Mouse (Mus musculus): ENCODE data around the gene Igfbp5. TPM values are rescaled to one million over a fixed set of nuclear protein-coding genes. Genes with fewer than 3 reads are reported as not detected.

Gene Igfbp5
- polyA plus RNA-seq, 1 experiment: 0.04 TPM

DNA sequence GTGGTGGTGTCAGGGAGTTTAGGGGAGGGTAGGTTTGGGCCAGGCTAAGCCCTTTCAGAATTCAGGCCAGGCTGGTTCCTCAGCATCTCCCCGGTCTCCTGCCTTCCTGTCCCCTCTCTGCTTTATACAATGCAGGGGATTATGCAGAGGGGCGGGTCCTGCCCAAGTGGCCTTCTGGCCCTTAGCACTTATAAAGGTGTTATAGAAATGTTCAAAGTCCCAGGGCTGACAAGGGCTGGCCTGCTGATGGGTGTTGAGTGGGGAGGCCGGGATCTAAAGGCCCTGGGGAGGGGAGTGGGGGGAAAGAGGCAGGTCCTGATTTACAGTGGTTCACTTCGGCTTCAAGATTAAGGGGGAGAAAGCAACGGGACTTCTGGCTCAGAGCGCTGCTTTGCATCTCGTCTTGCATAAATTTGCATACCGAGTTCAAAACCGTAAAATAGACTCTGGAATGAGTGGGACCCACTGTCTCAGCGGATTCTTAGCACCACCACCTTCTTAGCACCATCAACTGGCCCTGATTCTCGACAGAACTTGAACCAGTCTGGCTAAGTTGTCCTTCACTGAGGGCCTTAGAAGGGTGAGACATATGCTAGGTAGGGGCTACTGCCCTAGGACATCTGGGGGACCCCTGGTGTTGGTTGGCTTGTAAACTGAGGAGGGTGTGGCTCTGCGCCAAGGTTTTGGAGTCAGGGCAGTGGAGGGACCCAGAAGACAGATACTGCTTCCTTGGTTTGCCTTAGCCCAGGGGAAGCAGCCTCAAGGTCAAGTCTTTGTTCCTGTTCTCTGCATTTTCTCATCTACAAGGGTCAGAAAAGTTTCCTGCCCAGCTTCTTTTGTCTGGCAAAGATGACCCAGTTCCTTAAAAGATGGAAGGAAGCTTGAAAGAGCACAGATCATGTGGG lies 47.0 kb downstream of the Igfbp5 start:
- TF ChIP-seq GATA1 (IDR thresholded peaks at IDR 0.05; ENCODE audit: borderline replicate concordance, low read length) (no peak), FLI1 (IDR thresholded peaks at IDR 0.05; ENCODE audit: low read length) (no peak)
- H3K4me1 ChIP-seq: peaks cover 6% of the 10 kb centered on the region; the same call in 1 of the 2 replicates

GRCm38 (mm10) chr1:72826931-72827330 lies 47.8 kb downstream of the Igfbp5 start:
- Histone ChIP-seq H3K4me3 (replicated peaks) (no peak overlapping the region), H3K4me1 (peaks cover 6% of the 10 kb centered on the region; the same call in 1 of the 2 replicates), H3K9me3 (0 out of 2 replicates have a peak, but pooled peaks cover 4% of the 10 kb centered on the region), H3K27me3 (replicated peaks) (peaks cover 57% of the 10 kb centered on the region), H3K36me3 (replicated peaks; ENCODE audit: low read length) (no peaks in the 10 kb centered on the region)
- no peak for TF ChIP-seq FLI1 (IDR thresholded peaks at IDR 0.05; ENCODE audit: low read length)
- TF ChIP-seq GATA1 (IDR thresholded peaks at IDR 0.05; ENCODE audit: borderline replicate concordance, low read length): no peak

More for the DNA sequence above, 47.0 kb downstream of the Igfbp5 start:
- 0 out of 2 replicates have a peak, but pooled peaks cover 2% of the 10 kb centered on the region for H3K9me3 ChIP-seq
- H3K4me3 ChIP-seq (replicated peaks): no peak overlapping the region
- peaks cover 55% of the 10 kb centered on the region for H3K27me3 ChIP-seq (replicated peaks)
- no peaks in the 10 kb centered on the region for H3K36me3 ChIP-seq (replicated peaks; ENCODE audit: low read length)

- TF ChIP-seq FLI1 (IDR thresholded peaks at IDR 0.05; ENCODE audit: low read length) (no peak), GATA1 (IDR thresholded peaks at IDR 0.05; ENCODE audit: borderline replicate concordance, low read length) (no peak)
- peaks cover 59% of the 10 kb centered on the region for H3K27me3 ChIP-seq (replicated peaks)
- H3K4me3 ChIP-seq (replicated peaks): no peak overlapping the region
- H3K36me3 ChIP-seq (replicated peaks; ENCODE audit: low read length): no peaks in the 10 kb centered on the region
- H3K9me3 ChIP-seq: 0 out of 2 replicates have a peak, but pooled peaks cover 5% of the 10 kb centered on the region
- H3K4me1 ChIP-seq: peaks cover 6% of the 10 kb centered on the region; the same call in 1 of the 2 replicates
Observed at GRCm38 (mm10) chr1:72826446-72826845, 48.2 kb downstream of the Igfbp5 start.

- no peak for TF ChIP-seq GATA1 (IDR thresholded peaks at IDR 0.05; ENCODE audit: borderline replicate concordance, low read length)
- TF ChIP-seq FLI1 (IDR thresholded peaks at IDR 0.05; ENCODE audit: low read length): no peak
- Histone ChIP-seq H3K4me3 (replicated peaks) (no peak overlapping the region), H3K36me3 (replicated peaks; ENCODE audit: low read length) (no peaks in the 10 kb centered on the region), H3K4me1 (peaks cover 6% of the 10 kb centered on the region; the same call in 1 of the 2 replicates), H3K27me3 (replicated peaks) (peaks cover 60% of the 10 kb centered on the region), H3K9me3 (0 out of 2 replicates have a peak, but pooled peaks cover 7% of the 10 kb centered on the region)
Observed at GRCm38 (mm10) chr1:72825921-72826320, 48.8 kb downstream of the Igfbp5 start.

GRCm38 (mm10) chr1:72825286-72825685 lies 49.4 kb downstream of the Igfbp5 start:
- Histone ChIP-seq H3K4me3 (replicated peaks) (no peak overlapping the region), H3K27me3 (replicated peaks) (peaks cover 60% of the 10 kb centered on the region), H3K36me3 (replicated peaks; ENCODE audit: low read length) (no peaks in the 10 kb centered on the region), H3K4me1 (peaks cover 6% of the 10 kb centered on the region; the same call in 1 of the 2 replicates), H3K9me3 (0 out of 2 replicates have a peak, but pooled peaks cover 7% of the 10 kb centered on the region)
- TF ChIP-seq GATA1 (IDR thresholded peaks at IDR 0.05; ENCODE audit: borderline replicate concordance, low read length) (no peak), FLI1 (IDR thresholded peaks at IDR 0.05; ENCODE audit: low read length) (no peak)

DNA sequence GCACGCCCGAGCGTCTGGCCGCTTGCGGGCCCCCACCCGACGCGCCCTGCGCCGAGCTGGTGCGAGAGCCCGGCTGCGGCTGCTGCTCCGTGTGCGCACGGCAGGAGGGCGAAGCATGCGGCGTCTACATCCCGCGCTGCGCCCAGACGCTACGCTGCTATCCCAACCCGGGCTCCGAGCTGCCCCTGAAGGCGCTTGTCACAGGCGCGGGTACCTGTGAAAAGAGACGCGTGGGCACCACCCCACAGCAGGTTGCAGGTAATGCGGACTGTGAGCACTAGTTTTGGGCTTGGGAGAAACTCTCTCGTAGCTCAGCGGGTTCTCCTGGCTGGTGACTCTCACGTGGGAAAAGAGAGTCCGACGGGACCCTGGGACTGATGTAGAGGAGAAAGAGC lies 50.0 kb downstream of the Igfbp5 start:
- H3K4me3 ChIP-seq (replicated peaks): no peak overlapping the region
- H3K36me3 ChIP-seq (replicated peaks; ENCODE audit: low read length): no peaks in the 10 kb centered on the region
- peaks cover 60% of the 10 kb centered on the region for H3K27me3 ChIP-seq (replicated peaks)
- peaks cover 6% of the 10 kb centered on the region; the same call in 1 of the 2 replicates for H3K4me1 ChIP-seq
- TF ChIP-seq FLI1 (IDR thresholded peaks at IDR 0.05; ENCODE audit: low read length): no peak
- TF ChIP-seq GATA1 (IDR thresholded peaks at IDR 0.05; ENCODE audit: borderline replicate concordance, low read length): no peak
- H3K9me3 ChIP-seq: peaks cover 11% of the 10 kb centered on the region; the same call in 1 of the 2 replicates

DNA sequence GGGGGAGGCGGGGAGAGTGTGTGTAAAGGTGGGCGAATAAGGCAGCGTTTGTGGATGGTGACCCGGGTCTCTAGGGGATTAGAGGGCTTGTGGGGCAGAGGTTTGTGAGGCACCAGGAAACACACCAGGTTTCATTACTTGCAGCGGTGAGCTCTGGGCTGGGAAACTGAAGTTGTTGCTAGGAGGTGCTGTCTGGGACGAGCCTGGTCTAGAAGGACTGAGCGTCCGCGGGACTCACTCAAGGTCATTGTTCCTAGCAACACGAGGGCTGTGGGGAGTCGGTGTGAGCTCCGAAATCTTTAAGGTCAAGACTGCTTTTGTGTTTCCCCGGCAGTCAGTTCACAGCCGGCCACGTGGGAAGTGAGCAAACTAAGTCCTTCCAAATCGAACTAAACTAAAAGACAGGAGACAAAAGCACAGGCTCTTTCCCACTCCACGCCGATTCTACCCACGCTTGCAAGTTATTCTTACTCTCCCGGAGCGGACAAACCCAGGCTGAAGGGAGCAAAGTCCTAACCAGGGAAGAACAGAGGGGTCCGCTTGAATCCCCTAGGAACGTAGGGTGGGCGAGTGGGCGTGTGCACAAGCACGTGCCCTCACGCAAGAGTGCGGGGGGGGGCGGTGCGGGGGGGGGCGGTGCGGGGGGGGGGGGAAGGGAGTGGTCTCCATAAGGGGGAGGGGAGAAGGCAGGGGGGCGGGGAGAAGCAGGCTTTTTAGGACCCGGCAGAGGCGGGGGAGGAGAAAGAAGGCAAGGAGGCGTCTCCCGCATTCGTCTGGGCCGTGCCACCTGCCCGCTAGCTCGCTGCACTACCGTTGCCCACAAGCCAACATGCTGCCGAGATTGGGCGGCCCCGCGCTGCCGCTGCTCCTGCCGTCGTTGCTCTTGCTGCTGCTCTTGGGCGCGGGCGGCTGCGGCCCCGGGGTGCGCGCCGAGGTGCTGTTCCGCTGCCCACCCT lies 50.7 kb downstream of the Igfbp5 start, which contains the start of gene Igfbp2:
TSS of gene Igfbp2 (plus strand) at position 753 of the 956 bp plus-strand sequence.
- Histone ChIP-seq H3K27me3 (replicated peaks) (peaks cover 60% of the 10 kb centered on the region), H3K36me3 (replicated peaks; ENCODE audit: low read length) (no peaks in the 10 kb centered on the region), H3K4me1 (peaks cover 6% of the 10 kb centered on the region; the same call in 1 of the 2 replicates), H3K9me3 (peaks cover 11% of the 10 kb centered on the region; the same call in 1 of the 2 replicates), H3K4me3 (replicated peaks) (peak within 1 kb of the TSS; percentile 54)
- TF ChIP-seq FLI1 (IDR thresholded peaks at IDR 0.05; ENCODE audit: low read length) (no peak), GATA1 (IDR thresholded peaks at IDR 0.05; ENCODE audit: borderline replicate concordance, low read length) (no peak)

DNA sequence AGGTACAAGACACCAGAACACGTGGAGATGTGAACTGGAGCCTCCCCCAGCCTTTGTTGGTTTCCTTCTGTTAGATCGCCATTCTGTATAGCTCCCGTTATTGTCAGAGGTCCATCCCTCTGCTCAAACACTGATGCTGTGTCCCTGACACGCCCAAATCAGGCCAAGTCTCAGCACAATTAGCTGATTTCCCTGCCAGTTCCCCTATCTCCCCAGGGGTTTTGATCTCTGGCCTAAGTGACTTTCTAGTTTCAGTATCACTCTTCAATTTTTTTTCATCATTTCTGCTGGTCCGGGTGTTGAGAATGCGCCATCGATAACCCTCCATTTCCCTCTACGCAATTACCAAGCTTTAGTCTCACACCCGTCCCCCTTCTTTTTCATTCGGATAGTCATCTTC lies 51.8 kb downstream of the Igfbp5 start:
- H3K36me3 ChIP-seq (replicated peaks; ENCODE audit: low read length): no peaks in the 10 kb centered on the region
- no peak overlapping the region for H3K4me3 ChIP-seq (replicated peaks)
- TF ChIP-seq FLI1 (IDR thresholded peaks at IDR 0.05; ENCODE audit: low read length) (no peak), GATA1 (IDR thresholded peaks at IDR 0.05; ENCODE audit: borderline replicate concordance, low read length) (no peak)
- H3K27me3 ChIP-seq (replicated peaks): peaks cover 57% of the 10 kb centered on the region
- H3K4me1 ChIP-seq: peaks cover 6% of the 10 kb centered on the region; the same call in 1 of the 2 replicates
- H3K9me3 ChIP-seq: peaks cover 11% of the 10 kb centered on the region; the same call in 1 of the 2 replicates

- H3K4me3 ChIP-seq (replicated peaks): no peak overlapping the region
- H3K4me1 ChIP-seq: peaks cover 6% of the 10 kb centered on the region; the same call in 1 of the 2 replicates
- no peak for TF ChIP-seq FLI1 (IDR thresholded peaks at IDR 0.05; ENCODE audit: low read length)
- no peak for TF ChIP-seq GATA1 (IDR thresholded peaks at IDR 0.05; ENCODE audit: borderline replicate concordance, low read length)
- no peaks in the 10 kb centered on the region for H3K36me3 ChIP-seq (replicated peaks; ENCODE audit: low read length)
- H3K27me3 ChIP-seq (replicated peaks): peaks cover 28% of the 10 kb centered on the region
- peaks cover 11% of the 10 kb centered on the region; the same call in 1 of the 2 replicates for H3K9me3 ChIP-seq
Observed at GRCm38 (mm10) chr1:72819995-72820394, 54.7 kb downstream of the Igfbp5 start.

Measured in megakaryocyte, embryonic 14.5 days (primary cell).